Mouse (Mus musculus): ENCODE data around the gene Gmppb.
"Not testable (repeated sequence)": the region's sequence is repeated elsewhere in the genome, so short reads cannot be mapped to it uniquely, and the experiment has no call there.

Gmppb gene

GRCm38 (mm10) chr9:108049016-108049455 lies at the start of gene Gmppb:
TSS of gene Gmppb (plus strand) at chr9:108049242.
- peak; percentile 85 for ATAC-seq (ENCODE audit: low TSS enrichment)

GRCm38 (mm10) chr9:108001922-108002770 lies 46.9 kb upstream of the Gmppb start, which contains the start of gene Ip6k1:
TSS of gene Ip6k1 (plus strand) at chr9:108002501.
- ATAC-seq (ENCODE audit: low TSS enrichment), result peak; percentile 98

- ATAC-seq (ENCODE audit: low TSS enrichment), result peak; percentile 28
Measured at GRCm38 (mm10) chr9:108002778-108003530, 46.1 kb upstream of the Gmppb start.

- no peak for ATAC-seq (ENCODE audit: low TSS enrichment)
Measured at GRCm38 (mm10) chr9:108003531-108003890, 45.5 kb upstream of the Gmppb start.

- no peak for ATAC-seq (ENCODE audit: low TSS enrichment)
Measured at GRCm38 (mm10) chr9:108008041-108008440, 41.0 kb upstream of the Gmppb start.

- no peak for ATAC-seq (ENCODE audit: low TSS enrichment)
Measured at GRCm38 (mm10) chr9:108010385-108010784, 38.7 kb upstream of the Gmppb start.

- not testable (repeated sequence) for ATAC-seq (ENCODE audit: low TSS enrichment)
Measured at GRCm38 (mm10) chr9:108013577-108013976, 35.5 kb upstream of the Gmppb start.

- peak; percentile 98 for ATAC-seq (ENCODE audit: low TSS enrichment)
Measured at GRCm38 (mm10) chr9:108017127-108017526, 31.9 kb upstream of the Gmppb start.

- ATAC-seq (ENCODE audit: low TSS enrichment), result no peak
Measured at GRCm38 (mm10) chr9:108020741-108021140, 28.3 kb upstream of the Gmppb start.

- no peak for ATAC-seq (ENCODE audit: low TSS enrichment)
Measured at GRCm38 (mm10) chr9:108023216-108023615, 25.8 kb upstream of the Gmppb start.

- no peak for ATAC-seq (ENCODE audit: low TSS enrichment)
Measured at GRCm38 (mm10) chr9:108026584-108026983, 22.5 kb upstream of the Gmppb start.

GRCm38 (mm10) chr9:108027867-108028266 lies 21.2 kb upstream of the Gmppb start:
- no peak for ATAC-seq (ENCODE audit: low TSS enrichment)

GRCm38 (mm10) chr9:108032126-108032525 lies 16.9 kb upstream of the Gmppb start:
- no peak for ATAC-seq (ENCODE audit: low TSS enrichment)

GRCm38 (mm10) chr9:108035331-108036156 lies 13.5 kb upstream of the Gmppb start:
- ATAC-seq (ENCODE audit: low TSS enrichment), result no peak; the same call in 1 of the 2 replicates

- ATAC-seq (ENCODE audit: low TSS enrichment), result no peak
Measured at GRCm38 (mm10) chr9:108044751-108045492, 4.1 kb upstream of the Gmppb start.

- no peak for ATAC-seq (ENCODE audit: low TSS enrichment)
Measured at GRCm38 (mm10) chr9:108046582-108046981, 2.5 kb upstream of the Gmppb start.

- no peak for ATAC-seq (ENCODE audit: low TSS enrichment)
Measured at GRCm38 (mm10) chr9:108047601-108048565, 1.2 kb upstream of the Gmppb start.

GRCm38 (mm10) chr9:108048566-108048955 lies 481 bp upstream of the Gmppb start:
- no peak for ATAC-seq (ENCODE audit: low TSS enrichment)

- ATAC-seq (ENCODE audit: low TSS enrichment), result no peak
Measured at GRCm38 (mm10) chr9:108049561-108050251, 664 bp downstream of the Gmppb start.
